Mouse (Mus musculus): ENCODE results near the gene Gm26620. TPM values are rescaled to one million over a fixed set of nuclear protein-coding genes. Genes with fewer than 3 reads are reported as not detected.

Gm26620 gene
- total RNA-seq, 2 experiments from 2014 or later = 0.75 TPM; not detected in 1

Other genes starting within 250 kb of the Gm26620 start
- gene Olfml2b, start 240.5 kb upstream of the Gm26620 start, total RNA-seq (2014; fragmentation: Nextera tagmentation) = not detected in 2 replicates
- gene Olfml2b, start 240.5 kb upstream of the Gm26620 start, total RNA-seq (2017) = 0.33 TPM in 1 of 2 replicates, not detected in the other
- 12.5 and 12.6 TPM in 2 replicates for gene Atf6, start 17.3 kb upstream of the Gm26620 start, total RNA-seq (2014; fragmentation: Nextera tagmentation)
- 11.8 and 12.7 TPM in 2 replicates for gene Atf6, start 17.3 kb upstream of the Gm26620 start, total RNA-seq (2017)
- gene Dusp12, start 475 bp downstream of the Gm26620 start, total RNA-seq (2014; fragmentation: Nextera tagmentation) = 22.9 and 24.2 TPM in 2 replicates
- 9.7 and 12.5 TPM in 2 replicates for gene Dusp12, start 475 bp downstream of the Gm26620 start, total RNA-seq (2017)
- gene Fcrlb, start 27.9 kb downstream of the Gm26620 start, total RNA-seq (2014; fragmentation: Nextera tagmentation) = 0.50 TPM in 1 of 2 replicates, not detected in the other
- not detected in 2 replicates for gene Fcrlb, start 27.9 kb downstream of the Gm26620 start, total RNA-seq (2017)
- gene Fcrla, start 42.5 kb downstream of the Gm26620 start, total RNA-seq (2014; fragmentation: Nextera tagmentation) = 2.4 TPM in 1 of 2 replicates, not detected in the other
- gene Fcrla, start 42.5 kb downstream of the Gm26620 start, total RNA-seq (2017) = 0.69 TPM in 1 of 2 replicates, not detected in the other
- gene Fcgr2b, start 91.5 kb downstream of the Gm26620 start, total RNA-seq (2014; fragmentation: Nextera tagmentation) = 4.5 and 6.0 TPM in 2 replicates
- gene Fcgr2b, start 91.5 kb downstream of the Gm26620 start, total RNA-seq (2017) = 3.8 TPM in 1 of 2 replicates, not detected in the other
- gene Fcgr4, start 133.9 kb downstream of the Gm26620 start, total RNA-seq (2014; fragmentation: Nextera tagmentation) = 0.40 TPM in 1 of 2 replicates, not detected in the other
- gene Fcgr4, start 133.9 kb downstream of the Gm26620 start, total RNA-seq (2017) = not detected in 2 replicates
- gene Fcgr3, start 179.9 kb downstream of the Gm26620 start, total RNA-seq (2014; fragmentation: Nextera tagmentation) = 1.4 and 6.3 TPM in 2 replicates
- gene Fcgr3, start 179.9 kb downstream of the Gm26620 start, total RNA-seq (2017) = 1.9 and 2.2 TPM in 2 replicates
- 12.6 and 18.9 TPM in 2 replicates for gene Cfap126, start 228.9 kb downstream of the Gm26620 start, total RNA-seq (2014; fragmentation: Nextera tagmentation)
- 4.3 and 11.8 TPM in 2 replicates for gene Cfap126, start 228.9 kb downstream of the Gm26620 start, total RNA-seq (2017)